Mouse (Mus musculus): ENCODE results near the gene Glis2. TPM values are rescaled to one million over a fixed set of nuclear protein-coding genes. Genes with fewer than 3 reads are reported as not detected.
A peak's percentile ranks its signal among the peaks of the same experiment; 100 is the strongest.

The Glis2 gene
- total RNA-seq (2012; rRNA removed): 0.42 and 0.62 TPM in 2 replicates
- 1 to 10 TPM in 1 of 2 experiments, not detected in 1; 5.0 TPM for polyA plus RNA-seq (2012; ENCODE audit: insufficient read depth in 1 of 2, insufficient read length in 2 of 2, low read depth in 1 of 2, low replicate concordance in 2 of 2, missing spikeins in 1 of 2)

- TF ChIP-seq MYC (IDR thresholded peaks at IDR 0.05; ENCODE audit: low read depth, low read length): no peak
- TF ChIP-seq MAZ (IDR thresholded peaks at IDR 0.05; ENCODE audit: low read depth, low read length): peak; percentile 48; the same call in 1 of the 2 replicates
- Histone ChIP-seq H3K9ac (ENCODE audit: control insufficient read depth, low read depth, low read length, poor library complexity, severe bottlenecking) (peak within 1 kb of the TSS; percentile 61), H3K9me3 (replicated peaks; ENCODE audit: insufficient read depth, low read length) (no peaks in the 10 kb centered on the region), H3K27ac (ENCODE audit: control insufficient read depth, low read depth, low read length) (no peak within 1 kb of the TSS), H3K4me3 (ENCODE audit: control insufficient read depth in 1 of 2, insufficient read depth in 1 of 2, low read depth in 2 of 2, low read length in 2 of 2) (peak within 1 kb of the TSS; percentile 48 to 51), H3K79me2 (ENCODE audit: control insufficient read depth, insufficient read depth, low read length, poor library complexity) (no peaks in the 10 kb centered on the region), H3K4me1 (ENCODE audit: control insufficient read depth in 1 of 2, insufficient read depth in 2 of 2, low read length in 2 of 2) (no peaks in the 10 kb centered on the region; a peak in 1 of 4 replicates), H3K27me3 (ENCODE audit: control insufficient read depth in 1 of 2, insufficient read depth in 2 of 2, low read length in 2 of 2) (0 out of 4 replicates have a peak, but pooled peaks cover 0 to 3% of the 10 kb centered on the region in 2 experiments), H3K36me3 (ENCODE audit: control insufficient read depth in 1 of 2, insufficient read depth in 2 of 2, low read length in 2 of 2) (no peaks in the 10 kb centered on the region)
- peak; percentile 49 for DNase-seq (ENCODE audit: low read depth, low spot score)
These were observed at the start of gene Glis2 for GRCm38 (mm10) chr16:4593971-4594813. TSS of gene Glis2 (plus strand) at chr16:4594713.

GRCm38 (mm10) chr16:4544845-4545244 lies 49.7 kb upstream of the Glis2 start:
- no peak for TF ChIP-seq ZKSCAN1 (IDR thresholded peaks at IDR 0.05; ENCODE audit: low read depth, low read length)
- TF ChIP-seq MYC (IDR thresholded peaks at IDR 0.05; ENCODE audit: low read depth, low read length): no peak
- TF ChIP-seq BHLHE40 (IDR thresholded peaks at IDR 0.05; ENCODE audit: borderline replicate concordance, low read depth, low read length): no peak
- TF ChIP-seq POLR2AphosphoS5 (IDR thresholded peaks at IDR 0.05; ENCODE audit: borderline replicate concordance, low read depth, low read length): no peak
- no peak for TF ChIP-seq MXI1 (IDR thresholded peaks at IDR 0.05; ENCODE audit: low read depth, low read length)
- TF ChIP-seq ELF1 (IDR thresholded peaks at IDR 0.05; ENCODE audit: low read depth, low read length): no peak
- no peak for TF ChIP-seq MEF2A (IDR thresholded peaks at IDR 0.05; ENCODE audit: extremely low read depth, insufficient replicate concordance, low read depth, low read length, poor library complexity, severe bottlenecking)
- no peak for TF ChIP-seq ETS1 (IDR thresholded peaks at IDR 0.05; ENCODE audit: low read depth, low read length)
- no peak for TF ChIP-seq E2F4 (IDR thresholded peaks at IDR 0.05; ENCODE audit: borderline replicate concordance, low read depth, low read length)
- no peak for TF ChIP-seq CHD1 (IDR thresholded peaks at IDR 0.05; ENCODE audit: low read depth, low read length)
- no peak for TF ChIP-seq MAFK (IDR thresholded peaks at IDR 0.05; ENCODE audit: borderline replicate concordance, low read depth, low read length)
- no peak for TF ChIP-seq SMC3 (IDR thresholded peaks at IDR 0.05; ENCODE audit: low read depth, low read length)
- TF ChIP-seq HCFC1 (IDR thresholded peaks at IDR 0.05; ENCODE audit: low read depth, low read length): no peak
- TF ChIP-seq TBP (IDR thresholded peaks at IDR 0.05; ENCODE audit: low read depth, low read length): no peak
- TF ChIP-seq TAL1 (IDR thresholded peaks at IDR 0.05; ENCODE audit: low read length): no peak
- H3K4me1 ChIP-seq (ENCODE audit: control insufficient read depth in 1 of 2, insufficient read depth in 2 of 2, low read length in 2 of 2): peaks cover 2 to 6% of the 10 kb centered on the region in 2 experiments; a peak in 2 of 4 replicates
- H3K36me3 ChIP-seq (ENCODE audit: control insufficient read depth in 1 of 2, insufficient read depth in 2 of 2, low read length in 2 of 2): peaks cover 4 to 6% of the 10 kb centered on the region in 2 experiments; a peak in 3 of 4 replicates
- H3K27me3 ChIP-seq (ENCODE audit: control insufficient read depth in 1 of 2, insufficient read depth in 2 of 2, low read length in 2 of 2): no peaks in the 10 kb centered on the region
- H3K4me3 ChIP-seq (ENCODE audit: control insufficient read depth in 1 of 2, insufficient read depth in 1 of 2, low read depth in 2 of 2, low read length in 2 of 2): no peak overlapping the region
- no peak overlapping the region for H3K27ac ChIP-seq (ENCODE audit: control insufficient read depth, low read depth, low read length)
- peaks cover 1% of the 10 kb centered on the region; the same call in 1 of the 2 replicates for H3K79me2 ChIP-seq (ENCODE audit: control insufficient read depth, insufficient read depth, low read length, poor library complexity)
- no peak for DNase-seq (ENCODE audit: low read depth, low spot score)
- H3K9me3 ChIP-seq (replicated peaks; ENCODE audit: insufficient read depth, low read length): no peaks in the 10 kb centered on the region
- no peak overlapping the region for H3K9ac ChIP-seq (ENCODE audit: control insufficient read depth, low read depth, low read length, poor library complexity, severe bottlenecking)

All from MEL (cell line).